ENCODE assay signal across 9 mouse cellular contexts in the genomic region with DNA sequence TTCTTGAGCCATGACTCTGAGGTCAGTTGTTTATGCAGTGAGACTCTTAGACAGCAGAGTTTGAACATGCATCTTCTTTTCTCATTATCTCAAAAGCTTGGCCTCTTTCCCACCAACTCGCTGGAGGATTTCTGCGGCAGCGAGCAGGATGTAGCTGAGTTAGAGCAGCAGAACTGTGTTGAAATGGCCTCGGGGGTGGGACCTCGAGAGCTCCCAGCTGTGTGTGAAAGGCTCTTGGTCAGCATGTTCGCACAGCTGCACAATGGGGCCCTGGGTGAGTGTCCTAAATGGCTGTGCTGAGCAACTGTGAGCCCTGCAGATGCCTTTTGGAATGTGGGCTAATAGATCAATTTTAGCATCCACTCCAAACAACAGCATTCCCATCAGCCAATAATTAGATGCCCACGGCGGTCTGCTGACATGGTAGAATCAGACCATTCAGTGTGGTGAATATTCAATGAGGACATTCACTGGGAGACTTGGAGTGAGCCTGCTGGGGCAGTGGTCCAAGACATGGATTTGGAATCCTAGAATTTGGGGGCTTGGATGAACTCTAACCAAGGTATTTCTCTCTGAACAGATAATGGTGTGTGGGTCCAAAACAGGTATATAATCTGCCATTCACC. TPM values are rescaled to one million over a fixed set of nuclear protein-coding genes. Genes with fewer than 3 reads are reported as not detected.
DNase-seq lines count a peak whose midpoint lies in the region; ATAC-seq lines count a peak whose summit lies in the region.
"Had no signal": no experiment of that assay in that cellular context is flagged by ENCODE, and none has a peak within 500 bp of the region (broad histone marks: within the 10 kb centered on the region; RNA-seq: fewer than 3 reads in every experiment).

No protein-coding gene starts in this region.

- H3K4me1 ChIP-seq in midbrain, embryonic 14.5 days (ENCODE audit: control insufficient read depth, insufficient read depth, low read length) = peaks cover 6% of the 10 kb centered on the region; the same call in 1 of the 2 replicates
- H3K4me1 ChIP-seq in midbrain, embryonic 11.5 days (ENCODE audit: control insufficient read depth, insufficient read depth, low read length) = 0 out of 2 replicates have a peak, but pooled peaks cover 2% of the 10 kb centered on the region
- H3K4me1 ChIP-seq in forebrain, embryonic 16.5 days (replicated peaks; ENCODE audit: control insufficient read depth, insufficient read depth, low read length) = peaks cover 6% of the 10 kb centered on the region
- H3K4me1 ChIP-seq in hindbrain, embryonic 12.5 days = peaks cover 9% of the 10 kb centered on the region
- peaks cover 19% of the 10 kb centered on the region; the same call in 1 of the 2 replicates for H3K4me1 ChIP-seq in lung, embryonic 15.5 days
- H3K4me1 ChIP-seq in stomach, embryonic 16.5 days (ENCODE audit: control insufficient read depth, insufficient read depth, low read length) = peaks cover 12% of the 10 kb centered on the region; the same call in 1 of the 2 replicates

- 22% methylated on average over 8 of the region's 8 CpGs for WGBS in midbrain, embryonic 14.5 days
- 48% methylated on average over 8 of the region's 8 CpGs for WGBS in midbrain, embryonic 11.5 days
- WGBS in forebrain, embryonic 16.5 days = 11% methylated on average over 8 of the region's 8 CpGs
- WGBS in hindbrain, embryonic 12.5 days = 15% methylated on average over 8 of the region's 8 CpGs
- WGBS in lung, embryonic 15.5 days = 25% methylated on average over 8 of the region's 8 CpGs
- 35% methylated on average over 8 of the region's 8 CpGs for WGBS in stomach, embryonic 16.5 days

- H3K9me3 ChIP-seq in midbrain, embryonic 14.5 days (ENCODE audit: control insufficient read depth, low read length) = no peaks in the 10 kb centered on the region
- no peaks in the 10 kb centered on the region for H3K9me3 ChIP-seq in midbrain, embryonic 11.5 days (ENCODE audit: control insufficient read depth, low read length)
- no peaks in the 10 kb centered on the region for H3K9me3 ChIP-seq in forebrain, embryonic 16.5 days (ENCODE audit: control insufficient read depth, low read length)
- no peaks in the 10 kb centered on the region for H3K9me3 ChIP-seq in hindbrain, embryonic 12.5 days (replicated peaks)
- H3K9me3 ChIP-seq in lung, embryonic 15.5 days = no peaks in the 10 kb centered on the region
- H3K9me3 ChIP-seq in stomach, embryonic 16.5 days (replicated peaks; ENCODE audit: control insufficient read depth, low read length) = no peaks in the 10 kb centered on the region

- H3K4me3 ChIP-seq in midbrain, embryonic 14.5 days (replicated peaks; ENCODE audit: low read depth, low read length) = no peak overlapping the region
- H3K4me3 ChIP-seq in midbrain, embryonic 11.5 days (ENCODE audit: low read depth, low read length) = no peak overlapping the region
- no peak overlapping the region for H3K4me3 ChIP-seq in forebrain, embryonic 16.5 days (replicated peaks; ENCODE audit: low read length)
- no peak overlapping the region for H3K4me3 ChIP-seq in hindbrain, embryonic 12.5 days
- no peak overlapping the region for H3K4me3 ChIP-seq in lung, embryonic 15.5 days
- H3K4me3 ChIP-seq in stomach, embryonic 16.5 days (replicated peaks; ENCODE audit: low read length) = no peak overlapping the region

- no peak overlapping the region for H3K27ac ChIP-seq in midbrain, embryonic 14.5 days (replicated peaks; ENCODE audit: low read depth, low read length)
- no peak overlapping the region for H3K27ac ChIP-seq in midbrain, embryonic 11.5 days (ENCODE audit: low read depth, low read length)
- H3K27ac ChIP-seq in forebrain, embryonic 16.5 days (ENCODE audit: low read length) = no peak overlapping the region
- H3K27ac ChIP-seq in hindbrain, embryonic 12.5 days = no peak overlapping the region
- H3K27ac ChIP-seq in lung, embryonic 15.5 days = peak overlapping the region; percentile 74
- H3K27ac ChIP-seq in stomach, embryonic 16.5 days (ENCODE audit: low read length) = peak overlapping the region; percentile 75

- no peak for ATAC-seq in midbrain, embryonic 14.5 days (ENCODE audit: low FRiP score, low TSS enrichment)
- ATAC-seq in midbrain, embryonic 11.5 days (ENCODE audit: low FRiP score) = no peak
- ATAC-seq in forebrain, embryonic 16.5 days = peak; percentile 61; the same call in 1 of the 2 replicates
- ATAC-seq in hindbrain, embryonic 12.5 days (ENCODE audit: low FRiP score) = peak; percentile 48; the same call in 1 of the 2 replicates
- ATAC-seq in lung, embryonic 15.5 days (ENCODE audit: borderline replicate concordance, extremely low read depth, low FRiP score, low TSS enrichment) = peak; percentile 97
- peak; percentile 86; the same call in 1 of the 2 replicates for ATAC-seq in stomach, embryonic 16.5 days (ENCODE audit: insufficient read depth, low FRiP score)
- no peak for ATAC-seq in CD4-positive, CD25-positive, alpha-beta regulatory T cell, adult 4 months
- no peak for ATAC-seq in erythroid progenitor cell, adult 5-6 weeks (replicated peaks; ENCODE audit: low FRiP score, poor library complexity, severe bottlenecking)

- no peaks in the 10 kb centered on the region for H3K36me3 ChIP-seq in midbrain, embryonic 14.5 days (ENCODE audit: control insufficient read depth, insufficient read depth, low read length)
- no peaks in the 10 kb centered on the region for H3K36me3 ChIP-seq in midbrain, embryonic 11.5 days (ENCODE audit: control insufficient read depth, insufficient read depth, low read length)
- H3K36me3 ChIP-seq in forebrain, embryonic 16.5 days (ENCODE audit: control insufficient read depth, insufficient read depth) = no peaks in the 10 kb centered on the region
- H3K36me3 ChIP-seq in hindbrain, embryonic 12.5 days = no peaks in the 10 kb centered on the region
- no peaks in the 10 kb centered on the region for H3K36me3 ChIP-seq in lung, embryonic 15.5 days
- no peaks in the 10 kb centered on the region for H3K36me3 ChIP-seq in stomach, embryonic 16.5 days (ENCODE audit: control insufficient read depth, insufficient read depth, low read length)

- H3K27me3 ChIP-seq in midbrain, embryonic 14.5 days (ENCODE audit: control insufficient read depth, insufficient read depth, low read length) = no peaks in the 10 kb centered on the region
- H3K27me3 ChIP-seq in midbrain, embryonic 11.5 days (ENCODE audit: control insufficient read depth, insufficient read depth, low read length) = no peaks in the 10 kb centered on the region
- no peaks in the 10 kb centered on the region for H3K27me3 ChIP-seq in forebrain, embryonic 16.5 days (replicated peaks; ENCODE audit: control insufficient read depth, insufficient read depth, low read length)
- H3K27me3 ChIP-seq in hindbrain, embryonic 12.5 days = no peaks in the 10 kb centered on the region
- no peaks in the 10 kb centered on the region for H3K27me3 ChIP-seq in lung, embryonic 15.5 days
- no peaks in the 10 kb centered on the region for H3K27me3 ChIP-seq in stomach, embryonic 16.5 days (ENCODE audit: control insufficient read depth, insufficient read depth, low read length)

- H3K4me2 ChIP-seq in midbrain, embryonic 14.5 days (ENCODE audit: low read length) = peak overlapping the region; percentile 8; the same call in 1 of the 2 replicates
- H3K4me2 ChIP-seq in midbrain, embryonic 11.5 days = no peak overlapping the region
- no peak overlapping the region for H3K4me2 ChIP-seq in forebrain, embryonic 16.5 days (ENCODE audit: low read length)
- peak overlapping the region; percentile 26; the same call in 1 of the 2 replicates for H3K4me2 ChIP-seq in hindbrain, embryonic 12.5 days (replicated peaks)
- no peak overlapping the region for H3K4me2 ChIP-seq in lung, embryonic 15.5 days
- no peak overlapping the region for H3K4me2 ChIP-seq in stomach, embryonic 16.5 days (ENCODE audit: low read depth, low read length)

- no peak overlapping the region for H3K9ac ChIP-seq in midbrain, embryonic 14.5 days (replicated peaks; ENCODE audit: low read length)
- no peak overlapping the region for H3K9ac ChIP-seq in midbrain, embryonic 11.5 days (ENCODE audit: low read length)
- H3K9ac ChIP-seq in forebrain, embryonic 16.5 days (replicated peaks; ENCODE audit: low read depth, low read length) = no peak overlapping the region
- H3K9ac ChIP-seq in hindbrain, embryonic 12.5 days = no peak overlapping the region
- H3K9ac ChIP-seq in lung, embryonic 15.5 days = no peak overlapping the region
- H3K9ac ChIP-seq in stomach, embryonic 16.5 days (ENCODE audit: low read length) = no peak overlapping the region

- DNase-seq in midbrain, embryonic 14.5 days = peak; percentile 42
- no peak for DNase-seq in midbrain, embryonic 11.5 days (ENCODE audit: low spot score, missing footprints)

RNA-seq across cellular contexts. Expression of gene Gm6993, which starts 49.1 kb away (rescaled TPM):
- polyA plus RNA-seq in midbrain, embryonic 14.5 days (2014; fragmentation: Nextera tagmentation; extraction: Ambion mirVana) = not detected in 2 replicates
- polyA plus RNA-seq in midbrain, embryonic 11.5 days (2014; fragmentation: Nextera tagmentation; extraction: Ambion mirVana) = not detected in 2 replicates
- not detected in 2 replicates for polyA plus RNA-seq in forebrain, embryonic 16.5 days (2015; fragmentation: Nextera tagmentation; extraction: Ambion mirVana)
- polyA plus RNA-seq in hindbrain, embryonic 12.5 days (2016; fragmentation: Nextera tagmentation; extraction: Ambion mirVana) = not detected in 2 replicates
- not detected in 2 replicates for polyA plus RNA-seq in lung, embryonic 15.5 days (2015; fragmentation: Nextera tagmentation; extraction: Ambion mirVana)
- polyA plus RNA-seq in stomach, embryonic 16.5 days (2015; fragmentation: Nextera tagmentation; extraction: Ambion mirVana) = not detected in 2 replicates
- polyA plus RNA-seq in CD4-positive, CD25-positive, alpha-beta regulatory T cell, adult 4 months (2017; shearing (Covaris generic)) = not detected
- total RNA-seq in erythroid progenitor cell, adult 5-6 weeks (2015; ENCODE audit: low replicate concordance) = not detected in 2 replicates
- not detected in 2 replicates for total RNA-seq in erythroid progenitor cell, adult 5-6 weeks (2017; ENCODE audit: low replicate concordance)
- polyA plus RNA-seq: gonadal fat pad, adult 2 months had no signal

Comparison
In these comparisons a context has a peak if more than half of its experiments do, and no peak if none do; other contexts are left out.
1. H3K4me2 ChIP-seq: peak in midbrain, embryonic 14.5 days (single experiment) and hindbrain, embryonic 12.5 days (single experiment); none in midbrain, embryonic 11.5 days (single experiment), forebrain, embryonic 16.5 days (single experiment), lung, embryonic 15.5 days (single experiment) and stomach, embryonic 16.5 days (single experiment).
2. ATAC-seq: peak in forebrain, embryonic 16.5 days (single experiment), hindbrain, embryonic 12.5 days (single experiment), lung, embryonic 15.5 days (single experiment) and stomach, embryonic 16.5 days (single experiment); none in midbrain, embryonic 14.5 days (single experiment), midbrain, embryonic 11.5 days (single experiment), CD4-positive, CD25-positive, alpha-beta regulatory T cell, adult 4 months (single experiment) and erythroid progenitor cell, adult 5-6 weeks (single experiment).
3. H3K27ac ChIP-seq: peak in lung, embryonic 15.5 days (single experiment) and stomach, embryonic 16.5 days (single experiment); none in midbrain, embryonic 14.5 days (single experiment), midbrain, embryonic 11.5 days (single experiment), forebrain, embryonic 16.5 days (single experiment) and hindbrain, embryonic 12.5 days (single experiment).